Mouse (Mus musculus) bone marrow macrophage, adult 2 months (primary cell): ENCODE results near the gene Git1. TPM values are rescaled to one million over a fixed set of nuclear protein-coding genes. Genes with fewer than 3 reads are reported as not detected.
"Not testable (repeated sequence)": the region's sequence is repeated elsewhere in the genome, so short reads cannot be mapped to it uniquely, and the experiment has no call there.

Experiments used
- H3K27ac ChIP-seq: 2 replicates; pipeline ENCODE4 v1.5.1; 2012; ENCODE audit warnings: low read depth, low read length; ENCODE audit not compliant: insufficient read depth
- H3K4me1 ChIP-seq: 2 replicates; pipeline ENCODE4 v1.6.1; 2012; ENCODE audit warnings: low read length; ENCODE audit not compliant: control insufficient read depth, insufficient read depth
- H3K4me3 ChIP-seq: 2 replicates; pipeline ENCODE4 v1.5.1; 2012; ENCODE audit warnings: mild to moderate bottlenecking, low read length, moderate library complexity; ENCODE audit not compliant: insufficient read depth
- CTCF ChIP-seq: IDR thresholded peaks from 2 replicates; pipeline ENCODE4 v1.5.1; 2012; ENCODE audit warnings: low read depth, mild to moderate bottlenecking, low read length, moderate library complexity
- POLR2A ChIP-seq: IDR thresholded peaks from 2 replicates; pipeline ENCODE4 v1.6.1; 2012; ENCODE audit warnings: mild to moderate bottlenecking, low read depth, low read length, borderline replicate concordance
- polyA plus RNA-seq: library from polyadenylated mRNA; stranded (reverse); fragments of >200 nt; gene quantifications from 2 replicates; pipeline ENCODE4 v1.2.4, GENCODE M21; 2012; ENCODE audit not compliant: missing spikeins, insufficient read depth, insufficient read length

The Git1 gene
- polyA plus RNA-seq, 1 experiment, result 34.0 TPM

DNA sequence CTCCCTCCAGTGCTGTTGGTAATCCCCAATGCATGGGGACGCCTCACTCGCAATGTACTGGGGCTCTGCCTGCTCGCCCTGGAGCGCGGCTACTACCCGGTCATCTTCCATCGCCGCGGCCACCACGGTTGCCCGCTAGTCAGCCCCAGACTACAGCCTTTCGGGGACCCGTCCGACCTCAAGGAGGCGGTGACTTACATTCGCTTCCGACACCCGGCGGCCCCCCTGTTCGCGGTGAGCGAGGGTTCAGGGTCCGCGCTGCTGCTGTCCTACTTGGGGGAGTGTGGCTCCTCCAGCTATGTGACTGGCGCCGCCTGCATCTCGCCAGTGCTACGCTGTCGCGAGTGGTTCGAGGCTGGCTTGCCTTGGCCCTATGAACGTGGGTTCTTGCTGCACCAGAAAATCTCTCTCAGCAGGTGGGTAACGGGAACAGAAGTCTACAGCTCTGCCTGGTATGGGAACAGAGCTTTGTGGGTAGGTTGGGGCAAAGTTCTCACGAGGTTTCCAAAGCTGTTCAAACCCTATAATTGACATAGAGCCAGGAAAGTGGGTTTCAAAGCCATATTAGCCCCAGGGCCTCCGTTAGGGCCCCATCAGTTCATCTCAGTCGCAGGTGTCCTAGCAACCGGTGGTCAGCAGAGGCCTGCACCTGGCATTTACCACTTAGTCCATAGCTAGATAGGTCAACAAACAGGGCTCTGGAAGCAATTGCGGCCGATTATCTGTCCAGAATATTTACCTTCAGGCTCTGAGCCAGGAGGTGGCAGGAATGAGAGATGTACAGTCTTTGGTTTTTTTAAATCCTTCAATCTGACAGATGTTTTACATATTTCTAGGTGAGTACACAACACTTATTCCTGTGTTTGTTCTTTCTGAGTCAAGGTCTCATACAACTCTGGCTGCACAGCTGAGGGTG is 22.5 kb downstream of the Git1 start, which contains the start of gene Trp53i13:
Trp53i13 (minus strand) TSS at position 344 of the 916 bp plus-strand sequence.
- Histone ChIP-seq H3K4me3 (peak within 1 kb of the TSS; percentile 74), H3K27ac (peak within 1 kb of the TSS; percentile 42), H3K4me1 (peaks cover 40% of the 10 kb centered on the region)
- TF ChIP-seq POLR2A (no peak), CTCF (no peak)

DNA sequence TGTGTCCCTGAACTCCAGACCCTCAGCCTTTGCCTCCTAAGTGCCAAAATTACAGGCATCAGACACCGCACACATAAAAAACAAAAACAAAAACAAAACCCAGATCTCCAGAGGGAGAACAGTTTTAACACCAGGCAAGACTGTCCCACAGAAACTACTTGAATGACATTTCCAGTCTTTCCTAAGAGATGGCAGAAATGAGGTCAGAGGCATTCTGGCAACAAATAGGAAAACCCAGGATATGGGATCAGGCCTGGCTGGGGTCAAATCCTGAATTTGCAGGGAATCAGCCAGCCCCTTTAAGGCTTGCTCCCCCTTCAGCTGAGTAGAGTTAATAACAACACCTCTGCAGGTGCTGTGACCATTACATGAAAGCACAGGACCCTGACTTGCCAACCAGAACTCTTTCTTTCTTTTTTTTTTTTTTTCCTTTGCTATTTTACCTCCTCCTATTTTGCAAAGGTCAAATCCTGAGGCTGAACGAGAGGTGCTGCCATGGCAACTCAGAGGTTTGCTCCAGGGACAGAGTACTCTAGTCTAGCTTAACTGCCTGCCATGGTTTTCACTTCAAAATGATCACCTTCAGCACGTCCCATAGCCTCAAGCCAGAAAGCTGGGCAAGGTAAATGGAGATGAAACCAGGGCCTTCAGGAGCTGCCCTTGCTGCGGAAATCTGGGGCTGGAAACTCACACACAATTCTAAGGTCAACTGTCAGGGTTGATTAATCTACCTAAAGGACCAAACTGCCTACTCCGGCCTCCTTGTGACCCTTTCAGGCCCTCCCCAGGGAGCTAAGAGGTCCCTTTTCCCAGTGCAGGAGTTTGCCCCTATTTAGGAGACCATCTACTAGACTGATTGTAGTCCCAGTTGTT is 23.4 kb downstream of the Git1 start:
- TF ChIP-seq POLR2A (no peak), CTCF (no peak)
- no peak overlapping the region for H3K27ac ChIP-seq
- peaks cover 47% of the 10 kb centered on the region for H3K4me1 ChIP-seq
- no peak overlapping the region for H3K4me3 ChIP-seq

DNA sequence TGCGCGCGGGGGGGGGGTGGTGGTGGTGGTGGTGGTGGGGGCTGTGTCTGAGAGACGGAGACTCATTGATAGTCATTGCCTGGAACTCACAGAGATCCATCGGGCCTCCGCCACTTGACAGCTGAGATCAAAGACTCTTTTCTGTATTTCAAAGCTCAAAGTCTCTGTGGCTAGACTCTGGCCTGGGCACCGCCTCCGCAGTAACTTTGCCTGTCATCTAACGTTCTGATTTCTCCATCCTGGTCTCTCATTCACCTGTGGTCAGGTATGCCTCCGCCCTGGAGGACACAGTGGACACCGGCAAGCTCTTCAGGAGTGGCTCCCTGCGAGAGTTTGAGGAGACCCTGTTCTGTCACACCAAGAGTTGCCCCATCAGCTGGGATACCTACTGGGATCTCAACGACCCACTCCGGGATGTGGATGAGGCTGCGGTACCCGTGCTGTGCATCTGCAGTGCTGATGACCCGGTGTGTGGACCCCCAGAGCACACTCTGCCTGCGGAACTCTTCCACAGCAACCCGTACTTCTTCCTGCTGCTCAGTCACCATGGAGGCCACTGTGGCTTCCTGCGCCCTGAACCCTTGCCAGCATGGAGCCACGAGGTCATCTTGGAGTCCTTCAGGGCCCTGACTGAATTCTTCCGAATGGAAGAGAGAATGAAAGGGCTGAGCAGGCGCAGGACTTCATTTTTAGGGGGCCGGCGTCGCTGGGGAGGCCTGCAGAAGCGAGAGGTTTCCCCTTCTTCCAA is 24.9 kb downstream of the Git1 start:
- no peak for TF ChIP-seq POLR2A
- TF ChIP-seq CTCF, result no peak
- H3K27ac ChIP-seq, result peak overlapping the region; percentile 65
- H3K4me3 ChIP-seq, result no peak overlapping the region

DNA sequence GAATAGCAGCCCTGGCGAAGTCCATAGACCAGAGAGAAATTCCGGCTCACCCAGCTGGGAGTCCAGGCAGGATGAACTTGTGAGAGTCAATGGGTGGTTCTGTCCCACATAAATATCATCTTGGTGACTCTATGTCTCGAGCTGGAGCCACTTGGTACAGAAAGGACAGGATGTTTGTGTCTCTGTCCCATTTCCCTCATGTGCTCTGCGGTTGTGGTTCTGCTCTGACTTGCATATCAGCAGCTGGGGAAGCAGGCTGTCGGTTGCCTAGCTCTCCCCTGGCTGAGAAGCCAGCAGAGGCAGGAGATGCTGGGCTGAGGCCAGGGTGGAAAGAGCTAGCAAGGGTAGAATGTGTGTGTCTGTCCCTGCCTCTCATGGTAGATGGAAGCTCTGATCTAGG is 25.7 kb downstream of the Git1 start, which contains the start of gene Gm10392:
Gm10392 (minus strand) TSS at position 156 of the 400 bp plus-strand sequence.
- no peak within 1 kb of the TSS for H3K4me3 ChIP-seq
- H3K4me1 ChIP-seq, result peaks cover 47% of the 10 kb centered on the region
- H3K27ac ChIP-seq, result peak within 1 kb of the TSS; percentile 70
- TF ChIP-seq POLR2A, result no peak

More for the DNA sequence above, 24.9 kb downstream of the Git1 start:
- H3K4me1 ChIP-seq, result peaks cover 47% of the 10 kb centered on the region

DNA sequence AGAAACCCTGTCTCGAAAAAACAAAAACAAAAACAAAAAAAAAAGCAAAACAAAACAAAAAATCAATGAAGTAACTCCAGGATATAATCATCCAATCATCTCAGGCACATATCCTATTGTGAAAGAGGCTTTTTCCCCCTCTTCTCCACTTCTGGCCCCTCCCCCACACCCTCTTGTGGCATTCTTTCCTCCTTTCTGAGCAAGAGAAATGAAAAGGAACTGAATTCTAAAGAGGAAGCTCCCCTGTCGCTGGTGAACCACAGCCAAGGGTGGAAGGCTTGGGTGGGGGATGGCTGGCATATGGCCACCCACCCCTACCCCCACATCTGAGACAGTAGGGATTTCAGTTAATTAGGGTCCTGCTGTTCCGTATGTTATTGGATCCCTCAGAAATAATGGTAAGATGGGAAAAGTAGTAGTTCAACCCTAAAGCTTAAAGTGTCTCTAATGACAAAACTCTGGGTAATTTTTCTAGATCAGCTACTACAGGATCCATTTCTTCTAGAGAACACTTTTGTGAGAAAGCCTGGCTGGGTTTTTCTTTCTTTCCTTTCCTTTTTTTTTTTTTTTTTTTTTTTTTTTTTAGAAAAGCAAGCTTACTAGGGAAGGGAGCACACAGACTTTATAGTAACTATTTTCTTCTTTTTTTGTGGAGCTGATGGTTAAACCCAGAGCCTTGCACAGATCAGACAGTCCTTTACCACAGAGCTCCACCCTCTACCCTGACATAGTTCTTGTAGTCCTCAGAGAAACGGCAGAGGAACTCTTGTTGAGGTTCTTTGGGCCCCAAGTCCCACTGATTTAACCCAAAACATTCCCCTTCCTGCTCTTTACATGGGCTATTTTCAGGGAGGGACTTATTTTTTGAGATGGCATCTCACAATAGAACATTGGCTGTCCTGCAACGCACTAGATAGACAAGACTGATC is 27.5 kb downstream of the Git1 start:
- Histone ChIP-seq H3K27ac (peak overlapping the region; percentile 74), H3K4me1 (peaks cover 46% of the 10 kb centered on the region), H3K4me3 (no peak overlapping the region)
- TF ChIP-seq CTCF (no peak), POLR2A (no peak)

DNA sequence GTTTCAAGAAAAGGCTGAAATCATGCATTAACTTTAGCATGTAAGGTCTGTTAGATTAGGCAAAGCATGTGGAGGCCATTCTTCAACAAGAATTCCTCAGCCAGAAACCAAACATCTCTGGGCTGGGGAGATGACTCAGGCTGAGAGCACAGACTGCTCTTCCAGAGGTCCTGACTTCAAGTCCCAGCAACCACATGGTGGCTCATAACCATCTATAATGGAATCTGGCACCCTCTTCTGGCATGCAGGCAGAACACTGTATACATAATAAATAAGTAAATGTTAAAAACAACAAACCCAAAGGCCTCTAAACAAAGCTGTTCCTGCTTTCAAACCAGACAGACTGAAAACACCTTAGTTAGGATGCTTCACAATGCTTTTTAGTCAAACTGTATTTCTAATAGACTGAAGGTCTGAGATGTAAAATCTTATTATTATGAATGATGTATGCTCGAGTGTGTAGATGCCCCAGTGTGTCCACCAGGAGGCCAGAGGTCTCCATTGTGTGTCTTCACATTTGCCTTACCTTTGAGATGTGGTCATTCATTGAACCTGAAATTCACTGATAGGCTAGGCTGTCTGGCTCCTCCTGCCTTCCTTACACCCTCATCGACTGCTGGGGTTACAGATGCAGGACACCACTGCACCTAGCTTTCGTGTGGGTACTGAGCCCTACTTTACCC is 32.6 kb downstream of the Git1 start:
- TF ChIP-seq CTCF (no peak), POLR2A (no peak)
- no peak overlapping the region for H3K27ac ChIP-seq
- H3K4me3 ChIP-seq, result no peak overlapping the region
- H3K4me1 ChIP-seq, result peaks cover 12% of the 10 kb centered on the region

DNA sequence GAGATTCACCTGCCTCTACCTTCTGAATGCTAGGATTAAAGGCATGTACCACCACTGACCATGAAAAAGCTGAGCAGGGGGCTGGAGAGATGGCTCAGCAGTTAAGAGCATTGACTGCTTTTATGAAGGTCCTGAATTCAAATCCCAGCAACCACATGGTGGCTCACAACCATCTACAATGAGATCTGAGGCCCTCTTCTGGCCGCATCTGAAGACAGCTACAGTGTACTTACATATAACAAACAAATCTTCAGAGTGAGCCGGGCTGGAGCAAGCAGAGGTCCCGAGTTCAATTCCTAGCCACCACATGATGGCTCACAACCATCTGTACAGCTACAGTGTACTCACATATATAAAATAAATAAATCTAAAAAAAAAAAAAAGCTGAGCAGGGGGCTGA is 35.1 kb downstream of the Git1 start:
- H3K27ac ChIP-seq, H3K4me3 ChIP-seq, H3K4me1 ChIP-seq: not testable (repeated sequence)

DNA sequence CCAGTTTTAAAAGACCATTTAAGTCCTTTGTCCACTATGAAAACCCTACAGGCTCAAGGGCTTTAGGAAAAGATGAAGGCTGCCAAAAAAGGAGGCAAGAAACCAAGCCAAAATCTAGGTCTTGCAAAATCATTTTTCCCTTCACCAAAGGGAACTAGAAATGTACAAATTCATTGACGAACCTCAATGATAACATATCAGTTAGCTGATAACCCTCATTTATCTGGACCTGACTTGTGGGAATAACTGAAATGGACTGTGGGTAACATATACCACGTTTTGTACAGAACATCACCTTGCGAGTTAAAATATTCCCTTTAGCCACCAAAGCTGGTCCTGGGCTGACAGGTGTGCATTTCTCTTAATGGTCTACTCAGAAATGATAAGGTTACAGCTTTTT is 36.3 kb downstream of the Git1 start:
- Histone ChIP-seq H3K4me3 (no peak overlapping the region), H3K27ac (no peak overlapping the region), H3K4me1 (no peaks in the 10 kb centered on the region)
- TF ChIP-seq POLR2A, result no peak
- TF ChIP-seq CTCF, result no peak
